Mouse (Mus musculus) embryonic facial prominence, embryonic 12.5 days (tissue): Measurements from ENCODE around the gene Olfr837. TPM values are rescaled to one million over a fixed set of nuclear protein-coding genes. Genes with fewer than 3 reads are reported as not detected.
"Not testable (repeated sequence)": the region's sequence is repeated elsewhere in the genome, so short reads cannot be mapped to it uniquely, and the experiment has no call there.

ENCODE experiments used
- ATAC-seq: fragments of 200-750 bp; cut with Nextera tagmentation; 2 replicates; pipeline ENCODE4 v1.8.0; 2017; ENCODE audit not compliant: insufficient number of reproducible peaks, insufficient read depth, low FRiP score, low TSS enrichment
- H3K27ac ChIP-seq: fragments of 300-500 bp; sonication (generic); 2 replicates; pipeline ENCODE4 v1.5.1; 2016; ENCODE audit warnings: mild to moderate bottlenecking
- H3K27me3 ChIP-seq: fragments of 300-500 bp; sonication (generic); 2 replicates; pipeline ENCODE4 v1.6.1; 2016; ENCODE audit warnings: mild to moderate bottlenecking, moderate library complexity
- H3K36me3 ChIP-seq: fragments of 300-500 bp; sonication (generic); 2 replicates; pipeline ENCODE4 v1.6.1; 2016; ENCODE audit warnings: mild to moderate bottlenecking
- H3K4me1 ChIP-seq: fragments of 300-500 bp; sonication (generic); 2 replicates; pipeline ENCODE4 v1.6.1; 2016
- H3K4me2 ChIP-seq: fragments of 300-500 bp; sonication (generic); replicated peaks from 2 replicates; pipeline ENCODE4 v1.6.1; 2016; ENCODE audit warnings: mild to moderate bottlenecking, moderate library complexity
- H3K4me3 ChIP-seq: fragments of 300-500 bp; sonication (generic); 2 replicates; pipeline ENCODE4 v1.5.1; 2016; ENCODE audit warnings: mild to moderate bottlenecking
- H3K9ac ChIP-seq: fragments of 300-500 bp; sonication (generic); 2 replicates; pipeline ENCODE4 v1.6.1; 2016; ENCODE audit warnings: mild to moderate bottlenecking, moderate library complexity
- H3K9me3 ChIP-seq: fragments of 300-500 bp; sonication (generic); 2 replicates; pipeline ENCODE4 v1.6.1; 2016; ENCODE audit warnings: mild to moderate bottlenecking, moderate library complexity
- WGBS: fragments of 180-500 bp; shearing (Covaris S2); methylation state at CpG from one replicate; pipeline ENCODE4 v1.1.7; 2016; 5-methylcytosine and 5-hydroxymethylcytosine counted together
- polyA plus RNA-seq: library from polyadenylated mRNA; unstranded; fragments of >200 nt; fragmentation: Nextera tagmentation; extraction: Ambion mirVana; gene quantifications from 2 replicates; pipeline ENCODE4 v1.2.1, GENCODE M21; 2016

Olfr837 gene
- not detected in 2 replicates for polyA plus RNA-seq

- 76% methylated on average over 1 of the region's 1 CpGs for WGBS
Observed at GRCm38 (mm10) chr9:19136017-19136416, at the start of gene Olfr837. Olfr837 (plus strand) TSS chr9:19136317.

GRCm38 (mm10) chr9:19092889-19093753, 43.0 kb upstream of the Olfr837 start:
- H3K9me3 ChIP-seq, H3K27ac ChIP-seq, H3K4me1 ChIP-seq, H3K27me3 ChIP-seq, H3K4me3 ChIP-seq, ATAC-seq, H3K4me2 ChIP-seq, H3K36me3 ChIP-seq, H3K9ac ChIP-seq: not testable (repeated sequence)
- 61% methylated on average over 6 of the region's 6 CpGs for WGBS

More at GRCm38 (mm10) chr9:19136017-19136416, at the start of gene Olfr837:
- Histone ChIP-seq H3K27me3 (no peaks in the 10 kb centered on the region), H3K4me2 (no peak within 1 kb of the TSS), H3K9me3 (no peaks in the 10 kb centered on the region), H3K27ac (no peak within 1 kb of the TSS), H3K4me1 (no peaks in the 10 kb centered on the region), H3K9ac (no peak within 1 kb of the TSS), H3K4me3 (no peak within 1 kb of the TSS), H3K36me3 (no peaks in the 10 kb centered on the region)
- ATAC-seq = no peak

GRCm38 (mm10) chr9:19097286-19097685, 38.8 kb upstream of the Olfr837 start:
- 90% methylated on average over 4 of the region's 4 CpGs for WGBS

GRCm38 (mm10) chr9:19120082-19120481, 16.0 kb upstream of the Olfr837 start, which contains the start of gene Olfr836:
Olfr836 (plus strand) TSS chr9:19120382.
- no peak within 1 kb of the TSS for H3K27ac ChIP-seq
- H3K4me1 ChIP-seq = no peaks in the 10 kb centered on the region
- no peak for ATAC-seq
- H3K27me3 ChIP-seq = no peaks in the 10 kb centered on the region
- H3K4me3 ChIP-seq = no peak within 1 kb of the TSS
- no peak within 1 kb of the TSS for H3K9ac ChIP-seq
- H3K36me3 ChIP-seq = no peaks in the 10 kb centered on the region
- H3K9me3 ChIP-seq = no peaks in the 10 kb centered on the region
- no peak within 1 kb of the TSS for H3K4me2 ChIP-seq

More at GRCm38 (mm10) chr9:19097286-19097685, 38.8 kb upstream of the Olfr837 start:
- no peaks in the 10 kb centered on the region for H3K36me3 ChIP-seq
- no peak overlapping the region for H3K27ac ChIP-seq
- H3K4me3 ChIP-seq = no peak overlapping the region
- no peaks in the 10 kb centered on the region for H3K9me3 ChIP-seq
- H3K4me2 ChIP-seq = no peak overlapping the region
- H3K4me1 ChIP-seq = no peaks in the 10 kb centered on the region
- no peak overlapping the region for H3K9ac ChIP-seq
- ATAC-seq = no peak
- H3K27me3 ChIP-seq = no peaks in the 10 kb centered on the region

- no peaks in the 10 kb centered on the region for H3K36me3 ChIP-seq
- 0 out of 2 replicates have a peak, but pooled peaks cover 3% of the 10 kb centered on the region for H3K9me3 ChIP-seq
- WGBS = 93% methylated on average over 1 of the region's 1 CpGs
- H3K27ac ChIP-seq = no peak within 1 kb of the TSS
- no peak within 1 kb of the TSS for H3K4me2 ChIP-seq
- H3K27me3 ChIP-seq = no peaks in the 10 kb centered on the region
- no peaks in the 10 kb centered on the region for H3K4me1 ChIP-seq
- ATAC-seq = no peak
- H3K4me3 ChIP-seq = no peak within 1 kb of the TSS
- no peak within 1 kb of the TSS for H3K9ac ChIP-seq
Observed at GRCm38 (mm10) chr9:19177212-19177611, 41.1 kb downstream of the Olfr837 start, which contains the start of gene Olfr839-ps1. Olfr839-ps1 (minus strand) TSS chr9:19177312.

Other genes with a start within 250 kb of the Olfr837 start
- gene Olfr832, start 199.2 kb upstream of the Olfr837 start, polyA plus RNA-seq = not detected in 2 replicates
- gene Olfr834, start 148.3 kb upstream of the Olfr837 start, polyA plus RNA-seq = not detected in 2 replicates
- not detected in 2 replicates for gene Olfr835, start 103.6 kb upstream of the Olfr837 start, polyA plus RNA-seq
- gene Olfr836, start 15.9 kb upstream of the Olfr837 start, polyA plus RNA-seq = not detected in 2 replicates
- gene Olfr839-ps1, start 41.0 kb downstream of the Olfr837 start, polyA plus RNA-seq = 0.03 TPM in 1 of 2 replicates, not detected in the other
- gene Olfr843, start 115.7 kb downstream of the Olfr837 start, polyA plus RNA-seq = not detected in 2 replicates
- not detected in 2 replicates for gene Olfr844, start 180.0 kb downstream of the Olfr837 start, polyA plus RNA-seq
- not detected in 2 replicates for gene Olfr845, start 200.1 kb downstream of the Olfr837 start, polyA plus RNA-seq
- gene Olfr846, start 227.7 kb downstream of the Olfr837 start, polyA plus RNA-seq = not detected in 2 replicates
- gene Olfr847, start 242.4 kb downstream of the Olfr837 start, polyA plus RNA-seq = not detected in 2 replicates